Mouse (Mus musculus): ENCODE data around the gene Gm5129.
"Not testable (repeated sequence)": the region's sequence is repeated elsewhere in the genome, so short reads cannot be mapped to it uniquely, and the experiment has no call there.

Gene Gm5129

DNA sequence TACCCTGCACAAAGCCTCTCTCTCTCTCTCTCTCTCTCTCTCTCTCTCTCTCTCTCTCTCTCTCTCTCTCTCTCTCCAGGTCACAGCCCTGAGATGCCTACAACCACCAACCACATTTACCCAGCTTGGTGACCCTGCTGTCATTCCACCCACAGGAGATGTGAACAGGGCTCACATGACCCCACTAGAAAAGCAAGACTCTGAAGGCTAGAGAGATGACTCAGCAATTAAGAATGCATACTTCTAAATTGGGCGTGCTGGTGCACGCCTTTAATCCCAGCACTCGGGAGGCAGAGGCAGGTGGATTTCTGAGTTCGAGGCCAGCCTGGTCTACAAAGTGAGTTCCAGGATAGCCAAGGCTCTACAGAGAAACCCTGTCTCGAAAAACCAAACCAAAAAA, 9.7 kb downstream of the Gm5129 start:
- DNase-seq (ENCODE audit: low read depth, low spot score), result not testable (repeated sequence)

DNA sequence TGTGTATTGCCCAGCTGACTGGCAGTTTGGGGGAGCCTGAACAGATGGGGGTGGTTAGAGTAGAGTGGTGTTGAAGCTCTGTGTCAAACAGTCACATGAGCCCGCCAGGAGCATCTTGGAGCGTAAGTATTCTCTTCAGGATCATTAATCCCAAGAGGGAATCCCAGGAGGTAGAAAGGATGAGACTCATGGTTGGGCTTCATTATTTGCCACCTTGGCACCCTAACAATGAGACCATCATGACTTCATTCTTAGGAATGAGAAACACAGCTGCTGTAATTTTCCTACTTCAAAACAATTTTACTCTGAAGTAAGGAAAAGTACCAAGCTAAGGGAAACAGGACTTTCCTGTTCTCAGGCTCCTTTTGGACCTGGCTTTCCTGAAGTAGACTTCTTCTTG, 10.4 kb downstream of the Gm5129 start:
- no peak for DNase-seq (ENCODE audit: low read depth, low spot score)

DNA sequence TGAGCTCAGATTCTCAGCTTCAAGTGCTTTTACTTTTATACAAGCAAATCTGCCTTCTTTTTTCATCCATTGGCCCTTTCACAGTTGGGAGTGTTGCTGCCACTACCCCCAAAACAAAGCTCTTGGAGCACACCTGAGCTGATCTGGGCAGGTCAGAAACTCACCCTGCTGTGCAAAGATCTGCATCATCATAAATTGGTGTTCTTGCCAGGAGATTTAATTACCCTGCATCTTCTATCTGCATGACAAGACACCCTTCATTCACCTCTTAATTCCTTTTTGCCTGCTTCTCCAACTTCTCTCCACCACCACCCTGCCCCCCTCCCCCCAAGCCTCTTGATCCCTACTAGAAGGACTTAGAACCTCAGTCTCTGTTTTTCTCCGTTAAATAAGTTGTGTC, 14.6 kb downstream of the Gm5129 start:
- no peak for DNase-seq (ENCODE audit: low read depth, low spot score)

DNA sequence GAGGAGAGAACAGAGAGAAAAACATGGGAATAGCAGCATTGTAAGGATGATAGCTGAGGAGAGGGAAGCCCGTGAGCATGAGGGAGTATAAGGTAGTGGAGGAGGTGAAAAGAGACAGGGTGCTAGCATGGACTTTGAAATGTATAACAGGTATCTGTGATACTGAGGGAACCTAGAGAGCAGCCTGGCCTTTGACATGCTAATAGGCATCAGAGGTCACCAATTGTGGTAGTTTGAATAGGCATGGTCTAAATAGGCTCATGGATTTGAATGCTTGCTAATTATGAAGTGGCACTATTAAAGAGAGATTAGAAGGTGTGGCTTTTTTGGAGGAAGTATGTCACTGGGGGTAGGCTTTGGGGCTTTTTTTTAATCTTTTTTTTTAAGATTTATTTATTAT, 22.8 kb downstream of the Gm5129 start:
- no peak for DNase-seq (ENCODE audit: low read depth, low spot score)

DNA sequence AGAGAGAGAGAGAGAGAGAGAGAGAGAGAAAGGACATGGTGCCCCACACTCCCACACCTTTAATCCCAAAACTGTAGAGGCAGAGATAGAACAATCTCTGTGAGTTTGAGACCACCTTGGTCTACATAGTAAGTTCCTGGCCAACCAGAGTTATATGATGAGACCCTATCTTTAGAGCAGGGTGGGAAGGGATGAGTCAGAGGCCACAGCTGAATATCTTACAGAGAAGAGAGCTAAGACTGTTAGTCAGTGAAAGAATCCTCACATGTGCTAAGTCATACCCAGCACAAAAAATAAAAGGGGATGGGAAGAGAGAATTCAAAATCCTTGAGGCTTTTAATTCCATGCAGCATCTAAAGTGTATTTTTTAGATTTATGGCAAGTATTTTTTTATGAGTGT, 24.1 kb downstream of the Gm5129 start:
- DNase-seq (ENCODE audit: low read depth, low spot score), result no peak

DNA sequence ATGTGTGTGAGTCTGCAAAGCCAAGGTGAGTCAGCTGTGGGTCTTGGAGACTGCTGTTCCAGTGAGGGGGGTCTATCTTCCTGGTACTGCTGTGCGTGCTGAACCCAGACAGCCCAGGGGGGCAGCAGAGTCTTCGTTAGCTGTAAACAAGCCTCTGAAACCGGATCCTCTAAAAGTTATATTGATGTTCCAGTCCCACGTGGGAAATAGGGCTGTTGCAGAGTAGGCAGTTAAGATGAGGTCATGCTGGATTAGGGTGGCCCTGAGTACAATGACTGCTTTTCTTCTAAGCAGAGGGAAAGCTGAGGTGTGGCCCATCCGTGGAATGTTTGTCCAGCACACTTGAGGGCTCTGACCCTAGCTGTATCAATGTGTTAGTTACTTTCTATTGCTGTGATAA, 27.5 kb downstream of the Gm5129 start:
- DNase-seq (ENCODE audit: low read depth, low spot score), result no peak

DNA sequence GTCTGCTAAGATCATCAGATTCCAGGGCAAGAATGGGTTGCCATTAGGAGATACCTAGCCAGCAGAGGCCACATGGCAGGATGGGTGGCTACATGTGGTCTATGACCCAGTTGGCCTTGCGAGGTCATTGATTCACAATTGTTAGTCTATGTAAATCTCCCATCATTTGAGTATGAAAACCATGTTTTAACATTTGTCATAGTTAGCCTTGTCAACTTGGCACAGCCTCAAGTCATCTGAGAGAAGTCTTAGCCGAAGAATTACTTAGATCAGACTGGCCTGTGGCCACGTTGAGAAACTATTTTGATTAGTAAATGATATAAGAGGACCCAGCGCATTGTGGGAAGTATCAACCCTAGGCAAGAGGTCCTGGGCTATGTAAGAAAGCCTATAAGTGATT, 28.5 kb downstream of the Gm5129 start:
- no peak for DNase-seq (ENCODE audit: low read depth, low spot score)

DNA sequence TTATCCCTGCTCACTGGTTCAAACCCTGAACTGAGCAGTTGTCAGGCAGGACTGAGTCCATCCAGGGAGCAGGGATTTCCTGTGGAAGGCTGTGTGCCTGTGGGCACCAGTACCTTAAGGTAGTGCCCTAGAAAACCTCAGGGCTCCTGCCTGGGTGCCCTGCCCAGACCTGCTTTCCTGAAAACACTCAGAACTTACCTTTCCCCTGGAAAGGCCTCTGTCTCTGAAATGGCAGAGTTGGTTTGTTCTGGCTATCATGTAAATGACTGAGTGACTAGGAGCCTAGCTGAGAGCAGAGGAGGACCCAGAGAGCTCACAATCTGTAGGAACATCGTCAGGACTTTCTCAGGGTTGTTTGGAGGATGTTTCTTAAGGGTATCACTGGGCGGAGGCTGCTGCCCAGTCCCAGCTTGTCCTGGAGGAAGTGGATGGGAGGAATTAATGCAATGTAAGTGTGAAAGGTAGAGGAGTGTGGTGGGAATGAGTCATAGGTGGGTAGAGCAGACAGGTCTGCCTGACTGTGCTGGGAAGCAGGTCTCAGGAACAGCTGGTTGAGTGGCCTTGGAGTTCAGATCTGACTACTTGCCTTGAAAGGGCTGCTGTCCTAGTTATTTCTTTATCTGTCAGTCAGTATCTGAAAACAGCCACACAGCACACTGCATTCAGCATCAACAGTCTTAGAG, 36.1 kb downstream of the Gm5129 start:
- no peak for DNase-seq (ENCODE audit: low read depth, low spot score)

DNA sequence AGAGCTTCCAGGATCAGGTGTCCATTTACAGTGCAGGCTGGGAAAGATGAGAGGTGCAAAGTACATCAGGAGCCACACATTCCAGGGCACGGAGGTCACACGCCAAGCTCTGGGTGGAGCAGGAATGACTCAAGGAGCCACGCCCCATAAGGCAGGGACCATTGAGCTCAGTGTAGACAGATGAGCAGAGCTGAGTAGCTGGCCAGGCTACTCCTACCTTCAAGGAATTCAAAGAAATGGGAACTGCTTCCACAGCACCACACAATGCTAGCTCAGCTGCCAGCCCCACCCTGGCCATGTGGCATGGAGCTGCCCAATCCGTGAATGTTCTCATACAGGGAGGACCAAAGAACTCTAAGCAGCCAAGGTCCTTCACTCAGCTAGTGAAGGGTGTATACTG, 37.2 kb downstream of the Gm5129 start:
- no peak for DNase-seq (ENCODE audit: low read depth, low spot score)

DNA sequence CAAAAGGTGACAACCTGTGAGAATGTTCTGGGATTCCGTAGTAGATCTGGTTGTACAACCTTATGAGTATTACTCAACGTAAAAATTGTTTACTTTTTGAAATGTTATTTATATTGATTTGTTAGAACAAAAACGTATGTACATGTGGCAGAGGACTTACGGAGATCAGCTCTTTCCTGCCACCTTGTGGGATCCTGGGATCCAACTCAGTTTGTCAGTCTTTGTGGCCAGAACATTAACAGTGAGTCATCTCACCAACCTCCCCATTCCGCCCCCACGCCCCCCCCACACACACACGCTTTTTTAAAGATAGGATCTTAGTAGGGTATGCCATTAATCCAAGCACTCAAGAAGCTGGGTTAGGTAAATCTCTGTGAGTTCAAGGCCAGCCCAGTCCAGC, 47.4 kb downstream of the Gm5129 start:
- no peak for DNase-seq (ENCODE audit: low read depth, low spot score)

DNA sequence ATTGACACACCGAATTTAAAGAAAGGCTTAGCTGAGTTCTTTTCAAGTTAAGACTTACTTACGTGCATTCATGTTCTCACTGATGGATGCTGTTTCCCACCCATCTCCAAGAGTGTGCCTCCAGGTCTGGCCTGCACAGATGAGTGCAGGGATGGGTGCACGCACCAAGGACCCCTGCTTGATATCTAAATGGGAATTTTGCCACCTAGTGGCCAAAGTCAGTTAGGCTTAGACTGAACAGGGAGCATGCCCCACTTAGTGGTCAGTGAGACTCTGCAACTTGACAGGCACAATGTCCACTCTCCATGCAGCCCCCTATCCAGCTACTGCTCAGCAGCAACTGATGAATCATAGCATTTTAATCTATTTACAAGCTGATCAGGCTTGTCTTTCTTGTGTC, 48.1 kb downstream of the Gm5129 start:
- peak; percentile 36 for DNase-seq (ENCODE audit: low read depth, low spot score)
